Mouse (Mus musculus): ENCODE data around the gene Ifit3b. TPM values are rescaled to one million over a fixed set of nuclear protein-coding genes. Genes with fewer than 3 reads are reported as not detected.
A peak's percentile ranks its signal among the peaks of the same experiment; 100 is the strongest.

Ifit3b gene
- polyA plus RNA-seq, 1 experiment from 2014 or later = 2.3 TPM

GRCm38 (mm10) chr19:34650276-34650675 lies 42.5 kb downstream of the Ifit3b start:
- TF ChIP-seq EP300 (IDR thresholded peaks at IDR 0.05) (no peak), CTCF (IDR thresholded peaks at IDR 0.05) (no peak)
- Histone ChIP-seq H3K9me3 (ENCODE audit: low read length) (no peaks in the 10 kb centered on the region), H3K9ac (replicated peaks; ENCODE audit: low read depth) (no peak overlapping the region), H3K4me2 (replicated peaks; ENCODE audit: low read depth, low read length) (no peak overlapping the region), H3K4me1 (ENCODE audit: insufficient read depth, low read depth, low read length) (no peaks in the 10 kb centered on the region), H3K36me3 (ENCODE audit: insufficient read depth, low read length) (no peaks in the 10 kb centered on the region), H3K27ac (ENCODE audit: low read length) (no peak overlapping the region), H3K4me3 (ENCODE audit: low read depth, low read length) (no peak overlapping the region), H3K27me3 (replicated peaks; ENCODE audit: insufficient read depth, low read length) (no peaks in the 10 kb centered on the region)
- WGBS = 90% methylated on average over 3 of the region's 3 CpGs
- ATAC-seq (no peak), DNase-seq (ENCODE audit: low spot score) (no peak)

DNA sequence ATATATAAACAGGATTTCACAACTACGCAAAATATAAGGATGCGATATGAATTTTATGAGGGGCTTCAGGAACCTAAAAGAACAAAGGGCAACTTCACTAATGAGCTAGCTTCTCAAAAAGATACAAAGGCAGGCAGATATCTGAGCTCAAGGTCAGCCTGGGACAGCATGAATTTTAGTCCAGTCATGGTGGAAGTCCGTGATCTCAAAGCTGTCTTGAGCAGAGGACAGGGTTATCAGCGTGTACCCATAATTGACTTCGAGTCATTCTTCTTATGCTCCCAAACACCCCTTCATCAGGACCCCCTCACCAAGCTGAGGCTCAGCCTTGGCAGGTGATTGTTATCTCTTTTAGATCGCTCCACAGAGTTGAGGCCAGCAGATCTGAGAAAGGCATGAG lies 43.2 kb downstream of the Ifit3b start:
- DNase-seq (ENCODE audit: low spot score) (no peak), ATAC-seq (no peak)
- no peaks in the 10 kb centered on the region for H3K4me1 ChIP-seq (ENCODE audit: insufficient read depth, low read depth, low read length)
- H3K4me2 ChIP-seq (replicated peaks; ENCODE audit: low read depth, low read length) = no peak overlapping the region
- 77% methylated on average over 6 of the region's 6 CpGs for WGBS
- no peaks in the 10 kb centered on the region for H3K36me3 ChIP-seq (ENCODE audit: insufficient read depth, low read length)
- H3K27ac ChIP-seq (ENCODE audit: low read length) = no peak overlapping the region
- no peaks in the 10 kb centered on the region for H3K9me3 ChIP-seq (ENCODE audit: low read length)
- no peak overlapping the region for H3K9ac ChIP-seq (replicated peaks; ENCODE audit: low read depth)
- H3K27me3 ChIP-seq (replicated peaks; ENCODE audit: insufficient read depth, low read length) = no peaks in the 10 kb centered on the region
- no peak overlapping the region for H3K4me3 ChIP-seq (ENCODE audit: low read depth, low read length)
- TF ChIP-seq EP300 (IDR thresholded peaks at IDR 0.05) = no peak
- TF ChIP-seq CTCF (IDR thresholded peaks at IDR 0.05) = no peak

DNA sequence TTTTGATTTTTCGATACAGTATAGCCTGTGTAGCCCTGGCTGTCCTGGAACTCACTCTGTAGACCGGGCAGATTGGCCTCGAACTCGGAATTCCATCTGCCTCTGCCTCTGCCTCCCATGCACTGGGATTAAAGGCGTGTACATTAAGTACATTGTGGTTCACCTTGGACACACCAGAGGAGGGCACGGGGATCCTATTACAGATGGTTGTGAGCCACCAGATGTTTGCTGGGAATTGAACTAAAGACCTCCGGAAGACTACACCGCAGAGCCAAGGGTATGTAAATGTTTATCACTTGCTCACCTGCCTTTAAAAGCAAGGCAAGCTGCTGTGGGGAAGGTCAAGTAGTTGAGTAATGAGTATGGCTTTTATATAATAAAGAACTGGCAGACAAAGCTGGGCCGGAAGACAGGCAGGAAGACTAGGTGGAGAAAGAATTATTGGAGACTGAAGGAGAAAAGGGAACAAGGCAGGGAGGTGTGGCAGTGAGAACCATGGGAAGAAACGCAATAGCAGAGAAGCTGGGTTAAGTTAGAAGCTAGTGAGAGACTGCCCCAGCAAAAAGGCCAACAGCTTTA lies 47.5 kb downstream of the Ifit3b start:
- no peaks in the 10 kb centered on the region for H3K4me1 ChIP-seq (ENCODE audit: insufficient read depth, low read depth, low read length)
- H3K27me3 ChIP-seq (replicated peaks; ENCODE audit: insufficient read depth, low read length) = no peaks in the 10 kb centered on the region
- no peak overlapping the region for H3K27ac ChIP-seq (ENCODE audit: low read length)
- TF ChIP-seq EP300 (IDR thresholded peaks at IDR 0.05) (no peak), CTCF (IDR thresholded peaks at IDR 0.05) (no peak)
- no peak for DNase-seq (ENCODE audit: low spot score)
- 74% methylated on average over 10 of the region's 10 CpGs for WGBS
- H3K36me3 ChIP-seq (ENCODE audit: insufficient read depth, low read length) = no peaks in the 10 kb centered on the region
- no peak overlapping the region for H3K9ac ChIP-seq (replicated peaks; ENCODE audit: low read depth)
- H3K4me2 ChIP-seq (replicated peaks; ENCODE audit: low read depth, low read length) = no peak overlapping the region
- no peak for ATAC-seq
- H3K4me3 ChIP-seq (ENCODE audit: low read depth, low read length) = no peak overlapping the region
- H3K9me3 ChIP-seq (ENCODE audit: low read length) = no peaks in the 10 kb centered on the region

GRCm38 (mm10) chr19:34656511-34657298 lies 48.9 kb downstream of the Ifit3b start:
- Histone ChIP-seq H3K4me2 (replicated peaks; ENCODE audit: low read depth, low read length) (no peak overlapping the region), H3K36me3 (ENCODE audit: insufficient read depth, low read length) (no peaks in the 10 kb centered on the region), H3K27me3 (replicated peaks; ENCODE audit: insufficient read depth, low read length) (no peaks in the 10 kb centered on the region), H3K27ac (ENCODE audit: low read length) (no peak overlapping the region), H3K9me3 (ENCODE audit: low read length) (no peaks in the 10 kb centered on the region), H3K9ac (replicated peaks; ENCODE audit: low read depth) (no peak overlapping the region), H3K4me3 (ENCODE audit: low read depth, low read length) (no peak overlapping the region), H3K4me1 (ENCODE audit: insufficient read depth, low read depth, low read length) (no peaks in the 10 kb centered on the region)
- DNase-seq (ENCODE audit: low spot score) (no peak), ATAC-seq (no peak)
- WGBS = 21% methylated on average over 2 of the region's 2 CpGs
- no peak for TF ChIP-seq EP300 (IDR thresholded peaks at IDR 0.05)
- no peak for TF ChIP-seq CTCF (IDR thresholded peaks at IDR 0.05)

DNA sequence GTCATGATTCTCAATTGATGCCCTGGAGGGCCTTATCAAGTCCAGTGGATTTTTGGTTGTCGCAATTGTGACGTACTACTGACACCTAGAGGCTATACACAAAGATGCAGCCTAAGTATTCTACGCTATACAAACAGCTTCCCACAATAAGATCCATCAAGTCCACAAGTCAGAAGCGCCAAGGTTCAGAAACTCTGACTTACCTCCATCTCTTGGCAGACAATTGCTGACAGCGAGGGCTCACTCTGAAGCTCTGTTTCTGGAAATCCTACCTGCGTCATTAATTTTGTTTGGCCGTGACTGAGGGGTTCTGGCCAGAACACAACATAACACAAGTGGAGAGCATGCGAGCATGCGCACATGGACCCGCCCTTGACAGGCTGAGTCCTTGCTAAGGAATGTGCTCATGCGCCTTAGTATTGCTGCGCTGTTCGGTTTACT lies 54.3 kb downstream of the Ifit3b start:
- ATAC-seq (peak; percentile 97), DNase-seq (ENCODE audit: low spot score) (peak; percentile 90)
- WGBS = 14% methylated on average over 13 of the region's 13 CpGs
- Histone ChIP-seq H3K27me3 (replicated peaks; ENCODE audit: insufficient read depth, low read length) (no peaks in the 10 kb centered on the region), H3K4me2 (replicated peaks; ENCODE audit: low read depth, low read length) (peak overlapping the region; percentile 52), H3K4me1 (ENCODE audit: insufficient read depth, low read depth, low read length) (no peaks in the 10 kb centered on the region), H3K4me3 (ENCODE audit: low read depth, low read length) (peak overlapping the region; percentile 39), H3K36me3 (ENCODE audit: insufficient read depth, low read length) (no peaks in the 10 kb centered on the region), H3K27ac (ENCODE audit: low read length) (no peak overlapping the region), H3K9me3 (ENCODE audit: low read length) (no peaks in the 10 kb centered on the region), H3K9ac (replicated peaks; ENCODE audit: low read depth) (no peak overlapping the region)
- TF ChIP-seq EP300 (IDR thresholded peaks at IDR 0.05) (no peak), CTCF (IDR thresholded peaks at IDR 0.05) (peak; percentile 86)

GRCm38 (mm10) chr19:34662740-34663139 lies 55.0 kb downstream of the Ifit3b start:
- Histone ChIP-seq H3K4me1 (ENCODE audit: insufficient read depth, low read depth, low read length) (no peaks in the 10 kb centered on the region), H3K27me3 (replicated peaks; ENCODE audit: insufficient read depth, low read length) (no peaks in the 10 kb centered on the region), H3K9me3 (ENCODE audit: low read length) (no peaks in the 10 kb centered on the region), H3K4me2 (replicated peaks; ENCODE audit: low read depth, low read length) (no peak overlapping the region), H3K9ac (replicated peaks; ENCODE audit: low read depth) (no peak overlapping the region), H3K36me3 (ENCODE audit: insufficient read depth, low read length) (no peaks in the 10 kb centered on the region), H3K4me3 (ENCODE audit: low read depth, low read length) (no peak overlapping the region), H3K27ac (ENCODE audit: low read length) (no peak overlapping the region)
- ATAC-seq = no peak
- TF ChIP-seq CTCF (IDR thresholded peaks at IDR 0.05) = no peak
- TF ChIP-seq EP300 (IDR thresholded peaks at IDR 0.05) = no peak
- 38% methylated on average over 5 of the region's 5 CpGs for WGBS
- DNase-seq (ENCODE audit: low spot score) = no peak

Other genes starting within 250 kb of the Ifit3b start
- 1.2 and 1.7 TPM in 2 replicates for gene Ch25h, start 132.8 kb upstream of the Ifit3b start, polyA plus RNA-seq (2015; fragmentation: Nextera tagmentation; extraction: Ambion mirVana)
- 46.4 and 54.9 TPM in 2 replicates for gene Lipa, start 80.5 kb upstream of the Ifit3b start, polyA plus RNA-seq (2015; fragmentation: Nextera tagmentation; extraction: Ambion mirVana)
- 9.1 and 10.7 TPM in 2 replicates for gene Ifit2, start 57.3 kb upstream of the Ifit3b start, polyA plus RNA-seq (2015; fragmentation: Nextera tagmentation; extraction: Ambion mirVana)
- 7.1 and 9.6 TPM in 2 replicates for gene Ifit3, start 24.4 kb upstream of the Ifit3b start, polyA plus RNA-seq (2015; fragmentation: Nextera tagmentation; extraction: Ambion mirVana)
- 0.90 and 1.1 TPM in 2 replicates for gene Ifit1bl1, start 6.0 kb upstream of the Ifit3b start, polyA plus RNA-seq (2015; fragmentation: Nextera tagmentation; extraction: Ambion mirVana)
- 0.46 and 0.54 TPM in 2 replicates for gene Ifit1bl2, start 32.8 kb downstream of the Ifit3b start, polyA plus RNA-seq (2015; fragmentation: Nextera tagmentation; extraction: Ambion mirVana)
- 2.7 and 3.8 TPM in 2 replicates for gene Ifit1, start 32.9 kb downstream of the Ifit3b start, polyA plus RNA-seq (2015; fragmentation: Nextera tagmentation; extraction: Ambion mirVana)
- gene Slc16a12, start 139.3 kb downstream of the Ifit3b start, polyA plus RNA-seq (2015; fragmentation: Nextera tagmentation; extraction: Ambion mirVana) = 8.4 and 9.4 TPM in 2 replicates

Measured in lung, postnatal 0 days (tissue).